Mouse (Mus musculus): Measurements from ENCODE around the gene Sf3a3.

Gene Sf3a3

DNA sequence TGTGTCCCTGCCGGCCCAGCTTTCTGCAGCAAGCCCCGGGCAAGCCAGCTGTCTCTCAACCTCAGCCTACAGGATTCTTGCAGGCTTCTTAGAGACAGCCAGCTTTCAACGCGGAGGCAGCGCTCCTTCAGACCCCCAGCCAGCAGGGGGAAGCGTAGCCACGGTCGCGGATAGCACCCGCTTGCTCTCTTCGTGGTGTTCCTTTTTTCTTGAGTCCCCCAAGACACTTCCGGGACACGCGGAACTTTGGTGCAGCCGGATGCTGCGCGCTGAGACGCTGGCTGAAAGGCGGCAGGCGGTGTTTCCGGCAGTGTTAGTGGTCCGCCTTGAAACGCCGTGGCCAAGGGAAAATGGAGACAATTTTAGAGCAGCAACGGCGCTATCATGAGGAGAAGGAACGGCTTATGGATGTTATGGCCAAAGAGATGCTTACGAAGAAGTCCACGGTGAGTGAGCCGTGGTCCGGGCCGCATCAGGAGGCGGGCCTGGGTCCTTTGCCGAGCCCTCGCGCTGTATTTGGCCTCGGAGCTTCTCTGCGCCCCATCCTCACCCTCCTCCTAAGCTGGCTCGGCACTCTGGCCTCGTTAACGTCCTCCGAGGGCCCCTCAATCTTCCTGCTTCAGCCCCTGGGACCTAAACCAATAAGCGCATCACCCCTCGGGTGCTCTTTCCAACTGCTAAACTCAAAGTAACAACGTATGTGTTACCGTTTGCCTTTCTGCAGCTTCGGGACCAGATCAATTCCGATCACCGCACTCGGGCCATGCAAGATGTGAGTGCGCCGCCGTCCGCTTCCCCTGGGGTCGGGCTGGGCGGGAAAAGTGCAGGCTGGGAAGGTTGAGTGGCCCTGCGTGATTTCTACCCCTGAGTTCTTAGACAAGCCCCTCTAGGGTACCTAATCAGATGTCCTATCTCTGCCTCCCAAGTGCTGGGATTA is at the start of gene Sf3a3:
Sf3a3 (plus strand) TSS at position 232 of the 937 bp plus-strand sequence.
- DNase-seq, result peak; percentile 93

DNA sequence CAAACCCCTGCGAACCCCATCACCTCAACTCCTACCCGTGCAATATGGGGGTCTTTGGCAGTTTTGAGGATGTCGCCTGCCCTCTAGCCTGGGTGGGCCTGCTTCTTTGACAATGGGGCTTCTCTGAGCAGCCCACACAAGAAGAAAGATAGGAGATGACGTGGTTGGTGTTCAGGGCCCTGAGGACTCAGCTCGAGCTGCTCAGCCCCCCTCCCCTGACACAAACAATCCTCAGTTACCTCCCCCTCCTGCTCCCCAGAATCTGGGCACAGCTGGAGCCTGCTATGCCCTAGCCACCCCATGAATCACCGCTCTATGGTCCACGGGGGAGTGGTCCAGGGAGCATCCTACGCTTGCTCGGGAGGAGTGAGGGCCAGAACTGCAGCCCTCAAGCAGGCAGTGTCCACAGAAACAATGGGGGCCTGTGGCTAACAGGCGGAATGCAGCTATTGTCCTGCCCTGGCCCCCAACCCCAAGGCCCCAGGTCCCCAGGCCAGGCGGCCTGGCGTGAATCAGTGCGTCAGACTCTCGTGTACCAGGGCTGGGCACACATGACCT is 47.0 kb upstream of the Sf3a3 start:
- no peak for DNase-seq

DNA sequence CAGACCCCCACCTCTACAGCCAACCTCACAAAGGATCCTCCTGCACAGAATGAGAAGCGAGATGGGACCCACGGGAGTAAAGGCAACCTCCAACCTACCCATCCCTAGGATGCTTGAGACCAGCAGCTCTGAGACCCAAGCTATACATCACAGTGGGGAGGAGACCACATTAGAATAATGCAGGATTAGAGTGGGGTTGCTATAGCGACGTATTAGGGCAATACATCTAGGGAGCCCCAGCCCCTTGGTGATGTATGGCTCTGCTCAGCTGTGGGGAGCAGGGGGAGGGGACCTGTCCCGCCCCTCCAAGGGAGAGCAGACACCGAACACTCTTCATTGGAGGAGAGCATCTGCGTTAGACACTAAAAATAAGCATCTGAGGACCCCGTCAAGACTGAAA is 46.5 kb upstream of the Sf3a3 start:
- DNase-seq, result no peak

DNA sequence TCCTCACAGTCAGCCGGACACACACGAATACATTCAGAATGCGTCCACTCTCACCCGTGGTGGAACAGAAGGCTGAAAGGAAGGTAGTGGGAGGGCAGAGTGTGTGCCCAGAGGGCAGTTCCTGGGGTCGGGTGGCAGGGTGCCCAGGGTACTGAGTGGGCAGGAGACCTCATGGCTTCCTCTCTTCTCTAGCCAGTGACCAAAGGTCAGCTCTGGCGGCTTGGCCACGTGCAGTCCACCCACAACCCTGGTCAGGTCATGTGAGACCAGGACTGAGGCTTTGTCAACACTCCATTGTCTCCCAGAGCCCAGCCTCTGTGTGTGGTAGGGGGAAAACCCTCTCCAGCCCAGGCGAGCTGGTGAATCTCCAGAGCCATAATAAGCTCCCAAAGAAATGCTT is 44.3 kb upstream of the Sf3a3 start:
- DNase-seq, result no peak

DNA sequence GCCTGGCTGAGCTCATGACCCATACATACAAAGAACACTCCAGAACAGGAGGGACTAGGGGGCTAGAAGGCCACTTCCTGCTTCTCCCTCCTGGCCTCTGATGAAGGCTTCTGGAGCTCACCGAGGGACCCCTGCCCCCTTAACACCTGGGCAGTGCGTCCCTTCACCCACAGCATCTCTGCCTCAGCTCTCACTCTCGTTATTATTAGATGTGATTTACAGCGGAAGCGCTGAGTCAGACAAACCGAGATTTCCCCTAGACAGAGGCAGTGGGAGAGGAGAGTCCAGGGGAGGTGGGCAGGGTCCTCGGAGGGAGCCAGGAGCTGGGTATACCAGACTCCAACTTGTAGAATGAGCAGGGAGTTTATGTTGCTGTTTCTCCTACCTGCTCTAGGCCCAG is 43.0 kb upstream of the Sf3a3 start:
- DNase-seq, result no peak

DNA sequence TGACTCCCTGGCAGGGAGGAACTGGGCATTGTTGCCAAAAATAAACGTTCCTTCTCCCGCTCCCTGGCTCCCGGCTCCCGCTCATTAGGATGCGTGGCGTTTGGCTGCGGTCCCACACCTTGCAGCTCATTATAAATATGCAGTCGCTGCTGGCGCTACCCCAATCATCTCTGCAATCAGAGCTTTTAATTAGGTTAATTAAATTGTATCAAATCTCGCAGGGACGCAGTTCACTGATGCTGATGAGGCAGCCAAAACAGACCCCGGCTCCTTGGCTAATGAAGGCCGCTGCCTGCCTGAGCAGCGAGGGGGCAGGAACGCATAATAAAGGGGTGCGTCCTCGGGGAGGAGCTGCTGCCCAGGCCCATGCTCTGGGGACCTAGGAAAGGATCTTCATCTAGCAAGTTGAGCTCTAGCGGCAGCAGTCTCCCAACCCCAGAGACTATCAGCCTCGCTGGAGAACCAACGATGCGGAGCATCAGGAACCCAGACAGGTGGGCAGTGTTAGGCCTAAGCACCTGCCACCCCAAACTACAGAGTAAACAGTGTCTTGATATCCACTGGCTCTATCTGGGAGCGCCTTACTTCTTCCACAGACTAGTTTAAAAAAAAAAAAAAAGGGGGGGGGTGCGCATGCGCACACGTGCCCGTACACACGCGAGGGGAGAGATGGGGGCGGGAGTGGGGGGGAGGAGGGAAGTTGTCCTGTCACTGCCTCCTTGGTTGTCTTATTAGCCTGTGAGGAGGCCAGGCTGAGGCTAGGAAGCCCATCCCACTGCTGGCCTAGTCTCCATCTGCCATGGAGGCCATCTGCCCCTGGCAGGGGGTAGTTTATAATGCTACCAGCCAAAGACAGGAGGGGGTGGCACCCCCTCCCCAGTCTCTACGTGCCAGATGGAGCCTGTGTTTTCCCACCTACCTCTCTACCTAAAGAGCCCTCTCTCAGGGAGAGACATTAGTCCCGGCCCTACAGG is 41.9 kb upstream of the Sf3a3 start:
- DNase-seq, result no peak

DNA sequence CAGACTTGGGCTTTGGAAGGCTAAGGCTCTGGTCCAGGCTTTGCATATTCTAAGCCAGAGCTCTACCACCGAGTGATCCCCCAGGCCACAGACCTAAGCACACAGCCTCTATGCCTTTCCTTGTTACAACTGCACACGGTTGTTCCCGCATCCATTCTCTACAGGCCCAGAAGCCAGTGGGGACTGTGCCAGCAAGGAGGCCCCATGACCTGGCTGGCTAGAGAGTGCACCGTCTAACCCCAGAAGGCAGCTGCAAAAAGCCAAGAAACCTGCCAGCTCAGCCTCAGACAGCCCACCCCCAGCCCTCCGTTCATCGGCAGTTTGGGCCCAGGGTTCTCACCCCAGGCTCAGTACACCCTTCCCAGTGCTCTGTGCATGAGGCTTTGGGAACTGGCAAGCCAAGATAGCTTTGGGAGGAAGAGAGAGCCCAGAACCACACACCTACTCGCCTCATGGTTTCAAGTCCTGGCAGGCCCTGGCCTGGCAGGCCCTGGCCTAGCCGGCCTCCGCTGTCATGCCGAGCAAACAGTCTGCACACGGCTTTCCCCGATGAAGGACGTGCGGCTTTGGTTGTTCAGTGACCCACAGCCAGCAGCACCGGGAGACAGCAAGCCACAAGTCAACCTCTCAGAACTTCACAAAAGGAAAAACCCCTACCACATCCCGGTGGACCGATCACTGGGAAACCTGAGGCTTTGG is 40.1 kb upstream of the Sf3a3 start:
- DNase-seq, result no peak

DNA sequence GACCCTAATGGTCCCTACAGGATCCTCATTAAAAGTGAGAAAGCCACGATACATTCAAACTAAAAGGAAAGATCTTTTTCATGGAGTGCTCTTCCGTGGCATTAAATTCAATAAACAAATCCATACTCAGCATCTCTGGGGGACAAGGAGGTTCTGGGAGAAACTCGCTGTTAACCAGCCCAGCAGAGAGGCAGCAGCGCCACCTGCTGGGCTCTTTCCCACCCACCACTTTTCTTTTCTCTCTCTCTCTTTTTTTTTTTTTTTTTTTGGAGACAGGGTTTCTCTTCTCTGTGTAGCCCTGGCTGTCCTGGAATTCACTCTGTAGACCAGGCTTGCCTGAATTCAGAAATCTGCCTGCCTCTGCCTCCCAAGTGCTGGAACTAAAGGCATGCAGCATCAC is 39.5 kb upstream of the Sf3a3 start:
- peak; percentile 67 for DNase-seq

DNA sequence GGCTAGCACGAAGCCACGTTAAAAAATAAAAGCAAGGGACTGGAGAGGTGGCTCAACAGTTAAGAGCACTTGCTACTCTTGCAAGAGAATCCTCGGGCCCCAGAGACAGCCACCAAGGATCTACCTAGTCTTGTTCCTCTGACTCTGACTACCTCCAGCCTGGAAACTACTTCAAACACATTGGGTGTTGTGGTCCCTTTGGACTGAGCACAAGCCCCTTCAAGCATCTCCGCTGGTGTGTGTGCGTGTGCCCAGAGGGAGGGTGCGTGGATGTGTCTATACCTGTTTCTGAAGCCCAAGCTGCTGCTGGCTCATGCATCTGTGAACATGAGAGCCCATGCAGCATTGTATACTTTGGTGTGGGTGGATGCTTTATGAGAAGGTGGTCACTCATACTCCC is 38.6 kb upstream of the Sf3a3 start:
- DNase-seq, result no peak

DNA sequence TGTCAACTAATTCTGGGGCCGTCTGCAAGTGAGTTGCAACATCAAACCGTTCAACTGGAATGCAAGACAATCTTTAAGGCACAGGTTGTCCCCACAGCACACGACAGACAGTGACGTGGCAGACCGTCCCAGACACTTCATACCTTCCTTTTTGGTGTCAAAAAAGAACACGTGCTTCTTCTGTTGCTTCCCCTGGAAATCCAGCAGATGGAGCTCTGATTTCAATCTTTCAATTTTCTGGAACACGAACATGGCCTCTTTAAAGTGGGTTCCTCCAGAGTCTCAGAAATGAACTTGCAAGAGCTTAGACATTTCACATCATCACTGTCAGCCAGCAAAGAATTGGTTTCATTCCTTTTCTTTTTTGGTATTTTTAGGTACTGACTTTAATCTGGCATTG is 32.3 kb upstream of the Sf3a3 start:
- DNase-seq, result no peak

DNA sequence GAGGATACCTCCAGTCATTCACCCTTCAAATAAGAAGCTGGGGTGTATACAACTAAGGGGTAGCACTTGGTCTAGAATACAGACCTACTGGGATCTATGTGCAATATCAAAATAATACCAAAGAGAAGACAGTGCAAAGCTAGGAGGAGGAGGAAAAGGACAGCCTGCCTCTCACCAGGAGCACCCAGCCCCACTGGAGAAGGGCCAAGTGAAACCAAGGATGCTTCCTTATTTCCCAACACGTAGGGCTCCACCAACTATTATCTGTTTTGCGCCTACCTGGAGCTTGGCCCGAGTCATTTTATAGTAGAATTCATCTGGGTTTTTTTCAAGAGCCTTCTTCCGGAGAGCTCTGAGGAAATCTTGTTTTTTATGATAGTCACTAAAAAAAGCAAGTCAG is 31.1 kb upstream of the Sf3a3 start:
- DNase-seq, result no peak

DNA sequence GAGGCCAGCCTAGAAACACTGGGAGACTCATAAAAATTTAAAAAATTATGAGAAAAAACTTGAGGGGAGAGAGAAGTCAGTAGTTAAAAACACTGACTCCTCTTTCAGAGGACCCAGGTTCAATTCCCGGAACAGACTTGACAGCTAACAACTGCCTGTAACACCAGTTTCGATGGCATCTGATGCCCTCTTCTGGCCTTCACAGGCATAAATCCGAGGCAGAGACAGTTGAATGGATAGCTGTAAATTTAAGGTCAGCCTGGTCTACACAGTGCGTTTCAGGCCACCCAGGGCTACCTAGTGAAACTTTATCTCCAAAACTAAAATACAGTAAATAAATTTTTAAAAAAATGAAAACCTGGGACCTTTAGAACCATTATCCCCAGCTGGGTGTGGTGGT is 29.6 kb upstream of the Sf3a3 start:
- DNase-seq, result no peak

DNA sequence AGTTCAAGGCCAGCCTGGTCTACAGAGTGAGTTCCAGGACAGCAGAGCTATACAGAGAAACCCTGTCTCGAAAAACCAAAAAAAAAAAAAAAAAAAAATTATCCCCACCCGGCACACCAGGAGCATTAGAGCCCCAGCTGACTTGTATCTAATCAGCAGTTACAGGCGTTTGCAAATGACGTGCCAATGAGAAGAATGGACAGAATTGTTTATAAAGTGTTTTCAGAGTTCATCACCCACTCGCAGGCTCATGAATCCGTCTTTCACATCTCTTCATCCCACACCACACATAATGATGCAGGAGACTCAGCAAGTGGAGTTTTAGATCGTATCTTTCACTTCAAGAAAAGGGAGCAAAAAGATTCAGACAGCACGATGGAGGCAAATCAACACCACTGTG is 29.1 kb upstream of the Sf3a3 start:
- no peak for DNase-seq

DNA sequence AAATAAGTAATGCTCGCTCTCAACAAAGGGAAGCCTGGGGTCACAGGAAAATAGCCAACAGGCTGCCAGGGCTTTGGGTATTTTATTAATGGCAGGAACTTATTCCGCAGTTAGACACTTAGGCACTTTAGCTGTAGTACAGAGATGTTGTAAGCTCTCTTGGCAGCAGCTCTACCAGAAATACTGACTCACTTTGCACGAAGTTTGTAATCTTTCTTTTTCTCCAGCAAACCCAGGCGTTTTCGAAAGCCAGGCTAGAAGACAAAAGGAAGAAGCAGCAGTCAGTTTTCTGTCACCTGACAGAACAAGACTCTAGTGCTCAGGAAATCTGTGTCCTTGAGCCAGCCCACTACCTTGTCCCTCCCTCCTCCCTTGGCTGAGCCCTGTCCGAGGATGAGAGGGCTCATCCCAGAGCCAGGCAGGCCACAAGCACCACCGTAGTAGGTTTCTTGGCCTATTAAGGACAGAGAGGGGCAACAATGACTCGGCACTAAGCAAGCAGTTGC is 28.6 kb upstream of the Sf3a3 start:
- no peak for DNase-seq

DNA sequence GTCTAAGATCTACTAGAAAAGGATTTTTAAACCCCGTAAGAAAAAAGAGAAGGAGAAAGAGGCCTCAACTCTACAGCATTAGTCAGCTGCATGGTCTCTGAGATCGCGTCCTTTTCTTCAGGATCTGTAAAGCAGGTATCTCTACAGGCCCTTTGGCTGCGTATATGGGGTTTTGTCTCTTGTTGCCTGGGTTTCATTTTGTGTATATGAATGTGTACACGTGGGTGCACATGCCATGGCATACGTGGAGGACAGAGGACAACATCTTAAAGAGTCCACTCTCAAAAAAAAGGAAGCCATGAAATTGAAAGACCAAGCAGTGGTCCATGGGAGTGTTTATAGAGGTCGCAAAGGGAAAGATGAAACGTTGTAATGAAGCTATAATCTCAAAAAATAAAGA is 23.1 kb upstream of the Sf3a3 start:
- no peak for DNase-seq

DNA sequence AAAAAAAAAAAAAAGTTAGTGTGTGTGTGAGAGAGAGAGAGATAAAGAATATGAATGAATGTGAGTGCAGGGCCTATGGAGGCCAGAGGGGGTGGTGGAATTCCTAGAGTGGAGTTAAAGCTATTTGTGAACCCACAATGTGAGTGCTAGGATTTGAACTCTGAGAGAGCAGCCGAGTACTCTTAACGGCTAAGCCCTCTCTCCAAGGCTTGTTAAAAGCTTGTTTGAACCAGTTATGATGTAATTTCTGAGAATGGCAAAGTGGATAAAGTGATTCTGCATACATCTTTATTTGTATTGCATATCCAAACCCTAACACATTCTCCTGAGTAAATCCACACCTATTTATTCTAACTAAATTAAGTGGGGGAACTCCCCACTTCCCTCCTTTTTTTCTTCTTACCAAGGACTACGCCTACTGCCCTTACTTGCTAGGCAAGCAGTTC is 22.1 kb upstream of the Sf3a3 start:
- DNase-seq, result no peak

DNA sequence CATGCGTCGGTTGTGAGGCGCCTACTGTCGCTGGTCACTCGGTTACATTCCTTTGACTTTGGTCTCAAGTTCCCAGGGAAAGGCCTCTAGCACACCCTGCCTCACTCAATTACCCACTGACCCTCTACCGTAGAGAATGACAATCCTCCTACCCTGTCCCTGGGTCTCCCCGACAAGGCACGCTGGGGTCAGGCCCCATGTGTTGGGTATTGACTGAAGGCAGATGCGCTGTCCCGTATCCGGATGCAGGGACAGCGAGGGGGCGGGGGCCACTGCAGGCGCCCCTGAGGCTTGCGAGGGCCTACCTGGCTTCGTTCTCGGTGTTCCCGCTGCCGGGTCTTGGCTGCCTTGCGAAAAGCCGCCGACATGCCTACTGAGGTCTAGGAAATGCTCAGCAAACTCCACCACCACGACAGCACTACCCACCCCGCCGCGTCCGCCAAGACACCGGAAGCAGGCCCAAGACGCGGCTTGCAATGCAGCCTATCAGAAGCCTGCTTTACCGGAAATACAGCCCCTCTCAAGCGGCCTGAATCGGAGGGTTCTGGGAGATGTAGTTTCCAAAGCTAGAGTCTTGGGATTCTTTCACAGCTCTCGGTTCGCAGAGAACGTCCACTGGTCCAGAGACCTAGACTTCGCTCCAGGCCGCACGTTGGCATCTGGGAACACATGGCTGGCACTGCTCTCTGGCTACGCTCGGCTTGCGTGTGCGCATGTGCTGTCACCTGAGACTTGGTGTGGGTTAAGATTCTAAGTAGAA is 21.3 kb upstream of the Sf3a3 start, which contains the start of gene Utp11:
Utp11 (minus strand) TSS at position 466 of the 760 bp plus-strand sequence.
- peak; percentile 88 for DNase-seq

DNA sequence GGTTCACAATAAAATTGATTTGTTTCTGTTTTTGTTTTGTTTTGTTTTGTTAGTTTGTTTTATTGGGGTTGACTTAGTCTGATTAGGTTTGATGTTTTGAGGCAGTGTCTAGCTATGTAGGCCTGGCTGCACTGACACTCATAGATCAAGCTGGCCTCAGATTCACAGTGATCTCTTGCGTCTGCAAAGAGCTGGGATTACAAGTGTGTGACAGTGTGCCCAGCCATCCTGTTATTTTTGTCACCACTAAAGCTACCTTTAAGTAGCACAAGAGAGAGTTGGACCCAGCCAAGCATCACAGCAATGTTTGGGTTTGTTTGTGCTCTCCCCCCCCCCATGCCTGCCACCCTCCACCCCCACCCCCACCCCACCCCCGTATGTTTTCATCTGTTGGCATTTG is 20.0 kb upstream of the Sf3a3 start:
- no peak for DNase-seq

DNA sequence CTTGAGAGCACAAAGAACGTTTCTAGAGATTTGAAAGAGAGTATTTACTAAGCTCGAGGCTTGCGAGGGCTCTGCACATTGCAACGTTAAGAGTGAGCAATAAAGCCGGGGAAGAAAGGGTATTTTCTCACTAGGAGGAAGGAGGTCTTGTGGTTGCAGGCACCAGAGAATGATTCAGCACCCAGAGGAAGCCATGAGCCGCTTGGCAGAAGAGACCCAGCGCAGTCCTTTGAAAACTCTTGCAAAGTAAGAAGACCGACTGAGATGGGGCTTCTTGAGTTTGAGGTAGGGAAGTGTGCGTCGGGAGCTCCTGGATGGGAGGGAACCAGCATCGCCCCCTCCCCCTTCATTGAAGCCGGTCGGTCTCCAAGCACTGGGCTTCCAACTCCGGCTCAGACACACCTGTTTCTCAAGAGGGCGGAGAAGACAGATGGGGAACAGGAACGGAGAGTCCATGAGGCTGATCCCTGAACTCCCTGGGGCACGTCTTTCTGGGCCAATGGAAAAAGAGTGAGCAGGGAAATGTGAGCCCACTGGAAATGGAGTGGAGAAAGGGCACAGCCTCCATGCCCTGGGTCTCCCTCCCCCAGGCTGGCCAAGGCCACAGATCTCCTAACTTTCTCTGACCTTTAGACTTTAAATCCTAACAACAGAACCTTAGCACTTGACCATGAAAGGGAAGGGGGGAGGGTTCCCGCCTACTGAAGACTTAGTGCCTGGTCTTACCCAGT is 18.6 kb upstream of the Sf3a3 start:
- no peak for DNase-seq

DNA sequence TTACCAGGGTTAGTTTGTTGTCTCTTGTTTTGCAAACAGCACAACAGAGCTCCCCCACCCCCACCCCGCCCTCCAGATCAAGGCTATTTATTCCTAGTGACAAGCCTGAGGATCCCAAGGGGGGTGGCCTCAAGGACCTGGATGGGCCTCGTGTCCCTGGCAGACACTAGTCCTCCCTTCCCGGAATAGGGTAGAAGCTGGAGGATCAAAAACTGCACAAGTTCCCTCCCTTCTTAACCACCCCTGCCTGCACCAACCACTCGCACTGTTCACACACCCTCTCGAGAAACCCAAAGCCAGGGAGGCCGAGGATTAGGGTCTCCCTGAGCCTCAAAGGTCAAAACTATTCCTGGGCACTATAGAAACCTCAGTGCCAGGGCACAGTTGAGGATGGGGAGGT is 14.8 kb upstream of the Sf3a3 start:
- no peak for DNase-seq

All from liver (tissue).